Comparison of ENCODE assay signal across 7 mouse cellular contexts in the genomic region with DNA sequence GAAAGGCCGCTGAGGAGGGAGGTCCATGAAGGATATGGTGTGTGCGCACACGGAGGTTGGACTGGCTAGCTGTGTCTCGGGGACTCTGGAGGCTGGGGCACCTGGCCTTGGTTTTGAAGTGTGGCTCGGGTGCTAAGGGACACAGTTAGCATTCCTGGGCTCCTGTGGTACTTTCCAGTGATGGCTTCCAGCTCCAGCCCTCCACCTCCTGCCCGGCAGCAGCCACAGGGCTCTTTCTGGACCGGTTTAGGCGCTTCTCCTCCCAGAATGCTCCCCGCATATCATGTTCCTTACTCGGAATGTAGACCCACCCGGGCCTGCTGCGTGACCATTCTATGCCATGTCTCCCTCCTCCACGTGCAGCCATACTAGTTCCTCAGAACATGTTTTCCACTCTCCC. TPM values are rescaled to one million over a fixed set of nuclear protein-coding genes. Genes with fewer than 3 reads are reported as not detected.
A peak's percentile ranks its signal among the peaks of the same experiment; 100 is the strongest.
DNase-seq lines count a peak whose midpoint lies in the region; ATAC-seq and TF ChIP-seq lines count a peak whose summit lies in the region.

No protein-coding gene starts in this region.

- DNase-seq in lung, embryonic 14.5 days, result no peak
- DNase-seq in lung, postnatal 36 days, result no peak
- no peak for DNase-seq in forebrain, embryonic 14.5 days (ENCODE audit: low spot score)
- no peak for DNase-seq in adrenal gland, adult (ENCODE audit: inconsistent age in 2 of 2, low spot score in 1 of 2)
- DNase-seq in MN1 (ENCODE audit: low spot score), result no peak

- H3K4me2 ChIP-seq in lung, embryonic 14.5 days, result peak overlapping the region; percentile 26; the same call in 1 of the 2 replicates
- H3K4me2 ChIP-seq in forebrain, embryonic 14.5 days (ENCODE audit: low read length), result peak overlapping the region; percentile 39
- peak overlapping the region; percentile 44 for H3K4me2 ChIP-seq in limb, embryonic 12.5 days
- H3K4me2 ChIP-seq in neural tube, embryonic 15.5 days, result peak overlapping the region; percentile 55

- peak overlapping the region; percentile 6; the same call in 1 of the 2 replicates for H3K27ac ChIP-seq in lung, embryonic 14.5 days (ENCODE audit: low read depth)
- H3K27ac ChIP-seq in forebrain, embryonic 14.5 days (ENCODE audit: low read depth, low read length), result no peak overlapping the region
- H3K27ac ChIP-seq in limb, embryonic 12.5 days, result 0 out of 2 replicates have a peak overlapping the region, but pooled peaks have one; percentile 62
- H3K27ac ChIP-seq in neural tube, embryonic 15.5 days (replicated peaks), result peak overlapping the region; percentile 69

- peak overlapping the region; percentile 27; the same call in 1 of the 2 replicates for H3K9ac ChIP-seq in lung, embryonic 14.5 days
- H3K9ac ChIP-seq in forebrain, embryonic 14.5 days (ENCODE audit: low read length), result peak overlapping the region; percentile 40; the same call in 1 of the 2 replicates
- H3K9ac ChIP-seq in limb, embryonic 12.5 days (replicated peaks), result no peak overlapping the region
- peak overlapping the region; percentile 30; the same call in 1 of the 2 replicates for H3K9ac ChIP-seq in neural tube, embryonic 15.5 days (replicated peaks)

- peaks cover 6% of the 10 kb centered on the region; the same call in 1 of the 2 replicates for H3K4me1 ChIP-seq in lung, embryonic 14.5 days (ENCODE audit: insufficient read depth)
- no peaks in the 10 kb centered on the region for H3K4me1 ChIP-seq in forebrain, embryonic 14.5 days (ENCODE audit: control insufficient read depth, insufficient read depth, low read length)
- peaks cover 14% of the 10 kb centered on the region for H3K4me1 ChIP-seq in limb, embryonic 12.5 days (replicated peaks)
- peaks cover 15% of the 10 kb centered on the region for H3K4me1 ChIP-seq in neural tube, embryonic 15.5 days

- H3K4me3 ChIP-seq in lung, embryonic 14.5 days (ENCODE audit: low read depth, low read length), result no peak overlapping the region
- no peak overlapping the region for H3K4me3 ChIP-seq in forebrain, embryonic 14.5 days (ENCODE audit: low read depth, low read length)
- no peak overlapping the region for H3K4me3 ChIP-seq in limb, embryonic 12.5 days (replicated peaks)
- peak overlapping the region; percentile 22 for H3K4me3 ChIP-seq in neural tube, embryonic 15.5 days (replicated peaks)

- no peak for ATAC-seq in lung, embryonic 14.5 days (ENCODE audit: insufficient read depth)
- ATAC-seq in forebrain, embryonic 14.5 days, result no peak
- ATAC-seq in limb, embryonic 12.5 days (ENCODE audit: insufficient number of reproducible peaks, insufficient read depth, low FRiP score, low TSS enrichment, low read depth), result no peak
- no peak for ATAC-seq in neural tube, embryonic 15.5 days (ENCODE audit: low FRiP score)

- no peaks in the 10 kb centered on the region for H3K9me3 ChIP-seq in lung, embryonic 14.5 days (ENCODE audit: low read depth, low read length)
- H3K9me3 ChIP-seq in forebrain, embryonic 14.5 days (replicated peaks; ENCODE audit: control insufficient read depth, low read length), result no peaks in the 10 kb centered on the region
- no peaks in the 10 kb centered on the region for H3K9me3 ChIP-seq in limb, embryonic 12.5 days
- H3K9me3 ChIP-seq in neural tube, embryonic 15.5 days (replicated peaks), result no peaks in the 10 kb centered on the region

- TF ChIP-seq CTCF in lung, embryonic 14.5 days (IDR thresholded peaks at IDR 0.05; ENCODE audit: low read depth), result no peak

- peaks cover 68% of the 10 kb centered on the region for H3K36me3 ChIP-seq in lung, embryonic 14.5 days (ENCODE audit: insufficient read depth)
- peaks cover 74% of the 10 kb centered on the region for H3K36me3 ChIP-seq in forebrain, embryonic 14.5 days (ENCODE audit: control insufficient read depth, insufficient read depth, low read length)
- H3K36me3 ChIP-seq in limb, embryonic 12.5 days, result peaks cover 83% of the 10 kb centered on the region
- H3K36me3 ChIP-seq in neural tube, embryonic 15.5 days, result peaks cover 49% of the 10 kb centered on the region

- 78% methylated on average over 13 of the region's 13 CpGs for WGBS in lung, embryonic 14.5 days
- WGBS in forebrain, embryonic 14.5 days, result 89% methylated on average over 13 of the region's 13 CpGs
- WGBS in limb, embryonic 12.5 days, result 85% methylated on average over 13 of the region's 13 CpGs
- WGBS in neural tube, embryonic 15.5 days, result 89% methylated on average over 13 of the region's 13 CpGs

- no peaks in the 10 kb centered on the region for H3K27me3 ChIP-seq in lung, embryonic 14.5 days (ENCODE audit: insufficient read depth, low read length)
- H3K27me3 ChIP-seq in forebrain, embryonic 14.5 days (replicated peaks; ENCODE audit: control insufficient read depth, insufficient read depth, low read length), result no peaks in the 10 kb centered on the region
- H3K27me3 ChIP-seq in limb, embryonic 12.5 days, result no peaks in the 10 kb centered on the region
- H3K27me3 ChIP-seq in neural tube, embryonic 15.5 days (replicated peaks), result no peaks in the 10 kb centered on the region

RNA-seq across cellular contexts. Expression of a gene that starts 6.9 kb away (rescaled TPM):
- 28.5 and 32.7 TPM in 2 replicates for polyA plus RNA-seq in lung, embryonic 14.5 days (2014; fragmentation: Nextera tagmentation; extraction: Ambion mirVana)
- 35.8 and 42.6 TPM in 2 replicates for polyA plus RNA-seq in forebrain, embryonic 14.5 days (2014; fragmentation: Nextera tagmentation; extraction: Ambion mirVana)
- polyA plus RNA-seq in limb, embryonic 12.5 days (2016; fragmentation: Nextera tagmentation; extraction: Ambion mirVana), result 36.3 and 39.2 TPM in 2 replicates
- polyA plus RNA-seq in neural tube, embryonic 15.5 days (2015; fragmentation: Nextera tagmentation; extraction: Ambion mirVana), result 33.9 and 41.5 TPM in 2 replicates

RNA-seq across cellular contexts. Expression of a gene that starts 24.5 kb away (rescaled TPM):
- polyA plus RNA-seq in lung, embryonic 14.5 days (2014; fragmentation: Nextera tagmentation; extraction: Ambion mirVana), result 97.6 and 98.1 TPM in 2 replicates
- polyA plus RNA-seq in forebrain, embryonic 14.5 days (2014; fragmentation: Nextera tagmentation; extraction: Ambion mirVana), result 136 and 161 TPM in 2 replicates
- polyA plus RNA-seq in limb, embryonic 12.5 days (2016; fragmentation: Nextera tagmentation; extraction: Ambion mirVana), result 129 and 135 TPM in 2 replicates
- polyA plus RNA-seq in neural tube, embryonic 15.5 days (2015; fragmentation: Nextera tagmentation; extraction: Ambion mirVana), result 152 and 155 TPM in 2 replicates

RNA-seq across cellular contexts. Expression of a gene that starts 42.3 kb away (rescaled TPM):
- polyA plus RNA-seq in lung, embryonic 14.5 days (2014; fragmentation: Nextera tagmentation; extraction: Ambion mirVana), result 122 and 123 TPM in 2 replicates
- polyA plus RNA-seq in forebrain, embryonic 14.5 days (2014; fragmentation: Nextera tagmentation; extraction: Ambion mirVana), result 29.2 and 32.8 TPM in 2 replicates
- polyA plus RNA-seq in limb, embryonic 12.5 days (2016; fragmentation: Nextera tagmentation; extraction: Ambion mirVana), result 299 and 330 TPM in 2 replicates
- polyA plus RNA-seq in neural tube, embryonic 15.5 days (2015; fragmentation: Nextera tagmentation; extraction: Ambion mirVana), result 57.5 and 59.1 TPM in 2 replicates
